Mouse (Mus musculus) lung, postnatal 14 days (tissue): ENCODE measurements around the gene Gpbp1.

ENCODE experiments used
- DNase-seq: peaks from one replicate; pipeline ENCODE4 v3.0.0; 2021

Gpbp1 gene

GRCm38 (mm10) chr13:111461424-111461823 lies 28.5 kb downstream of the Gpbp1 start:
- DNase-seq, result no peak

GRCm38 (mm10) chr13:111456790-111457189 lies 33.1 kb downstream of the Gpbp1 start:
- no peak for DNase-seq

- DNase-seq, result no peak
These were observed 45.6 kb downstream of the Gpbp1 start for GRCm38 (mm10) chr13:111444325-111444724.

DNA sequence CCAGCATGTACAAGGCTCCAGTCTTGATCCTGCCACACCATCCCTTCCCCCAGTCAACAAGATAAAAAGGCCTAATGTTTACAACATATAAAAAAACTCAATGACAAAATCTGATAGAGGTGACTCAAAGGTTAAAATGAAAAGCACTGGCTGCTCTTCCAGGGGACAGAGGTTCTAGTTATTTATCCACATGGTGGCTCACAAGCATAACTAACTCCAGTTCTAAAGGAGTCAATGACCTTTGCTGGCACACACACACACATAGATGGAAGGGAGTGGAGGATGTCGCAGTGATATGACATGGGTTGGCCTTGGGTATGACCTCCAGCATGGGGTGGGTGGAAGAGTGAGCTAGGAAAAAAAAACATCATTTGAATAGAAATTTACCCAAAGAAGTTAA lies 58.7 kb downstream of the Gpbp1 start:
- no peak for DNase-seq

GRCm38 (mm10) chr13:111421330-111421729 lies 68.6 kb downstream of the Gpbp1 start:
- no peak for DNase-seq

- no peak for DNase-seq
These were observed 71.8 kb downstream of the Gpbp1 start for GRCm38 (mm10) chr13:111418087-111418486.

DNA sequence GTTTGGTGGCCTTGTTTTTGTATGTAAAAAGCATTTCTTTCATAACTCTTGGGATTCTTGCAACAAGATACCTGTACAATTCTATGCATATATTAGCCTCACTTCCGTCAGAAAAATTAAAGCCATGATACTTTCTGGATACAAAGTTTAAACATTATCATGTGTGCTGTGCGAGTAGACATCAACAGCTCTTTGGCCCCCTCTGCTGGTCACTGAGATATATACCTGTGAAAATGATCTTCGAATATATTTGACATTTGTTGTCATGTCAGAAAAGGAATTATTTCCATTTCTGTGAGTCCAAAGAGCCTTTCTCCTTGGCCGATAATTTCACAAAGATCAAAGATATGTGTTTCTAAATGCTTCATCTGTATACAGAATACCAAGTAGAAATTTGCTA lies 76.8 kb downstream of the Gpbp1 start:
- peak; percentile 80 for DNase-seq

DNA sequence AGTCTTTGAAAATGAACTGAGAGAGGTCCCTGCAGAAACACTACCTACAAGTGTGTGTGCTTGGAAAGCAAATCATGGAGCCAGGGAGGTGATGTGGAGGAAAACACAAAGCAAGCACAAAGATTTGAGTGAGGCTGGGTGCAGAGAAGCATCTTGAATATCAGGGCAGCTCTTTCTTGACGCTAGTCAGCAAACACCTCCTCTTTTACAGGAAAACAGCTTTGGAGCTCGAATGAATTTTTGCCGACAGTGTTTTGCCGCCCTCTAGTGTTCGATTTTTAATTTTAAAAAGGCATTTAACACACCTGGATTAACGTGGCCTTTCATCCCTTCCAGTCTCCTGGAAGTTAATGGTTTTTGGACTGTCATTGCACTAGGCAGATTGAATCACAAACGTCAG lies 79.1 kb downstream of the Gpbp1 start:
- DNase-seq, result peak; percentile 45

GRCm38 (mm10) chr13:111406859-111407389 lies 83.0 kb downstream of the Gpbp1 start:
- DNase-seq, result no peak

GRCm38 (mm10) chr13:111405956-111406355 lies 84.0 kb downstream of the Gpbp1 start:
- DNase-seq, result no peak

DNA sequence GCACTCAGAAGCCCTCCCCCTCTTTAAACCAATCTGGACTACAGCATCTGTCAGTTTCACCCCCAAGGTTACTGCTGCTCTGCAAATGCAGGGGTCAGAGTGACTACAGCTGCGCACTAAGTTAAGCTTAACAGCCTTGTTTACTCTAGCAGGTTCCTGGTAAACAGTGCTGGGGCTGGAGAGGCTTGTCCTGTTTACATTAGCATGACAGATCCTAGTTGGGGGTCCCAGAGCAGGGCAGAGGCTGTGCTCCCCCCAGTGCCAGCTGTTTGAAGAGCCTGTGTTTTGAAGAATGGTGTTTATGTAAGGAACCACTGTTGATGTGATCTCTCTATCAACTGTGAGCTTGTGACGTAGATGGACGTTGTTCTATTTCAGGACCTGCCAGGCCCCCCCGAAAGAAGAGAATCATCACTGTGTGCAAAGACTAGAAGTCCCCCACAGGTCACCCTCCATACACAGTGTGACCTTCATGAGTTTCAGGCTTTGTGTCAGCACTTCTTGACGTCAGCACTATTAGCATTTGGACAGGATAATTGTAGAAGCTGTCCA lies 92.2 kb downstream of the Gpbp1 start:
- peak; percentile 37 for DNase-seq

DNA sequence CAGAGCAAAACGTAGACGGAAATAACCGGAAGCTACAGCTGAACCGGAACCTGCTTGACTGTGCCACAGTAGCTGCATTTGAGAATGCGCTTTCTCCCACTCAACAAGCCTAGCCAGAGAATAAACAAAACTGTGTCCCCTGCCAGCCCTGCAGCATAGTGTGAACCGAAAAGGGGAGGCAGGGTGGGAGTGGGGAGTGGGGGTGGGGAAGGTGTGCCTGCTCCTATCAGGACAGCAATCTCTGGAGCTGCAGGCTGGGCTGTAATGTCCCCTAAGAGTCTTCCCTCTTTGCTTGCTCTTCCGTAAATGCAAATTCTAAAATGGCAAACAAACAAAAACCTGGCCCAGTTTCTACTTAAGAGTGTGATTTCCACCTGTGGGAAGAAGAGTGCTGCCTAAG lies 92.8 kb downstream of the Gpbp1 start:
- DNase-seq, result no peak

DNA sequence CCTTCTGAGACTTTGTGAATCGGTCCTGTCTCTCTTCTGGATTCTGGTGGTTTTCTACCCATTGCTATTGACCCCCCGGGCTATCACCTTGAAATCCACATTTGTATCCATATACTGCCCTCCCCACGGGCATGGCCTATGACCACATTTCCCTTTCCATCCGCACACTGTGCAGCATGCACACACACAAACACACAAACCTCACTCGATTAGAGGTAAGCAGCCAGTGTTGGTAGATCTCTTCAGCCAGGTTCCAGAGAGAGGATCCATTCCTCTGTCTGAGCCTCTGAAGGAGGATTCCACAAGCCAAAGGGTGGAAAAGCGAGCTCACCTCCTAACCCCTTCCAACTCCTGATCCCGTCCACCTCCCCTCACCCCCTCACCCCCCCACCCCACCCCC lies 94.4 kb downstream of the Gpbp1 start:
- no peak for DNase-seq

GRCm38 (mm10) chr13:111394904-111395303 lies 95.0 kb downstream of the Gpbp1 start:
- no peak for DNase-seq

- DNase-seq, result no peak
These were observed 95.6 kb downstream of the Gpbp1 start for GRCm38 (mm10) chr13:111394341-111394740.

GRCm38 (mm10) chr13:111393426-111393825 lies 96.5 kb downstream of the Gpbp1 start:
- no peak for DNase-seq

- no peak for DNase-seq
These were observed 98.5 kb downstream of the Gpbp1 start for GRCm38 (mm10) chr13:111391426-111391825.

DNA sequence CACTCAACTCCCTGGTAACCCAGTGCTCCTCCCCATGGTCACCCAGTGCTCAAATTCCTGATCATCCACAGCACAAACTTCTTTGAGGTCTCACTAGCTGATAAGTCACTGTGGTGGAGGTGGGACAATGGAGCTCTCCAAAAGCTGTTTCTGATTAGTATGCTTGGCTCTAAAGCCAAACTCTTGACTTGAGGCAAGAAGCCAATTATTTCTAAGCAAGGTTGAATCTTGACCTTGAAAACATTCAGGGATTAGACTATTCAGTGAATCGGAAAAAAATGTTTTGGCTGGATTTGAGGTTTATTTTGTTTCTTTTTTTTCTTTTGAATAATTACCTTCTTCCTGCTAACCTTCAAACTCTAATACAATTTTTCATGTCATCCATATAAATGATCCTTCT lies 98.9 kb downstream of the Gpbp1 start:
- DNase-seq, result no peak

GRCm38 (mm10) chr13:111384011-111384985 lies 105.6 kb downstream of the Gpbp1 start:
- DNase-seq, result no peak
